Mouse (Mus musculus): ENCODE results near the gene Znrf3. TPM values are rescaled to one million over a fixed set of nuclear protein-coding genes. Genes with fewer than 3 reads are reported as not detected.
"Not testable (repeated sequence)": the region's sequence is repeated elsewhere in the genome, so short reads cannot be mapped to it uniquely, and the experiment has no call there.

Gene Znrf3
- 13.1 and 13.8 TPM in 2 replicates for polyA plus RNA-seq (2016; fragmentation: Nextera tagmentation; extraction: Ambion mirVana)

DNA sequence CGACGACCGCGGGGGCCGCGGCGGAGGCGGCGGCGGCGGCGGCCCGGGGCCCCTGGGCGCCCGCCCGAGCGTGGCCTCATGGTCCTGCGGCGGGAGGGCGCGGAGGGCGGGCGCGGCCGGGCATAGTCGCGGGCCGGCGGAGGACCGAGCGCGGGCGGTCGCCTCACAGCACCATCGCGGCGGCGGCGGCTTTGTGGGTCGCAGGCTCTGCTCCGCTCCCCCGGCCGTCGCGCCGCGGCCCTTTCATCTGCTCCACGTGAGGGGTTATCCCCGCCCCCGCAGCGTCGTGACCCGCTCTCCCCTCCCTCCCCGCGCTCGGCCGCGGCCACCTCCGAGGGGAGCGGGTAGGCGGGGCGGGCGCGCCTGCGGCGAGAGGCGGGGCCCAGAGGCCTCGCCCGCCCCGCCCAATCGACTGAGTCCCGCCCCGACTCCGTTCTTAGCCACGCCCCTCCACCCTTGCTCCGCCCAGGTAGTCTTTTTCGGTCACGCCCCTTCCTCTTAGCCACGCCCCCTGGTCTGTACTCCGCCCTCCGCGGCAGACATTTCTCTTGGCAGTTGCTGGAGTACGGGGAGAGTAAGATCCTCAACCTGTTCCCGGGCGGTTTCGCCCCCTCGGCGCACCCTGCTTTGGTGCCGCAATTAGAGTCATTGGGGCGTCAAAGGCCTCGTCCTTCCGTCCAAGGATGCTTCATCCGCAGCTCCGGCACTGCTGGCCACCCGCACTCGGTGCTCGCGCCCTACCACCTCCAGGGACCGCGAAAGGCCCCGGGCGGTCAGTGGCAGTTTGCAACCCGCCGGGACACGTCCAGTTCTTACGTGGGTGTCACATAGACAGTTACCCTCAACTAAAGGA is at the start of gene Znrf3:
TSS of gene Znrf3 (minus strand) at position 249 of the 853 bp plus-strand sequence.
- Histone ChIP-seq H3K9me3 (no peaks in the 10 kb centered on the region), H3K4me3 (peak within 1 kb of the TSS; percentile 89), H3K4me1 (peaks cover 41% of the 10 kb centered on the region), H3K36me3 (replicated peaks) (no peaks in the 10 kb centered on the region), H3K27ac (replicated peaks) (peak within 1 kb of the TSS; percentile 93), H3K27me3 (replicated peaks; ENCODE audit: low read depth, poor library complexity, severe bottlenecking) (peaks cover 21% of the 10 kb centered on the region)
- peak; percentile 98 for DNase-seq (ENCODE audit: low spot score)
- WGBS = 6% methylated on average over 101 of the region's 106 CpGs

DNA sequence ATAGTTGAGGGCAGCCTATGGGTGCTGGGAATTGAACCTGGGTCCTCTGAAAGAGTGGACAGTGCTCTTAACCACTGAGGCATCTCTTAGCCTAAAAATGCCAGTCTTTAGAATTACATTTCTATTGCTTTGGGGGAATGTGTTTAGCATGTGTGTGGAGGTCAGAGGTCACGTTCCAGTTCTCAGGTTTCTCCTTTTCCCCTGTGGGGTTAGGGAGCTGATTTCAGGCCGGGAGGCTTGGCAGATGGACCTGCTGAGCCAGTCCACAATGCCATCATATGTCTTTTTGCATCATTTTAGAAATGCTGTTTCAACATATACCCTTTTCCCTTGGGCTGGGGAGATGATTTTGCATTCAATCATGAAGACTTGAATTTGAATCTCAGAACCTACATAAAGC is 49.2 kb upstream of the Znrf3 start:
- Histone ChIP-seq H3K27ac (replicated peaks) (no peak overlapping the region), H3K27me3 (replicated peaks; ENCODE audit: low read depth, poor library complexity, severe bottlenecking) (no peaks in the 10 kb centered on the region), H3K4me3 (no peak overlapping the region), H3K4me1 (peaks cover 14% of the 10 kb centered on the region), H3K9me3 (no peaks in the 10 kb centered on the region), H3K36me3 (replicated peaks) (no peaks in the 10 kb centered on the region)
- 30% methylated on average over 2 of the region's 2 CpGs for WGBS
- peak; percentile 62 for DNase-seq (ENCODE audit: low spot score)

DNA sequence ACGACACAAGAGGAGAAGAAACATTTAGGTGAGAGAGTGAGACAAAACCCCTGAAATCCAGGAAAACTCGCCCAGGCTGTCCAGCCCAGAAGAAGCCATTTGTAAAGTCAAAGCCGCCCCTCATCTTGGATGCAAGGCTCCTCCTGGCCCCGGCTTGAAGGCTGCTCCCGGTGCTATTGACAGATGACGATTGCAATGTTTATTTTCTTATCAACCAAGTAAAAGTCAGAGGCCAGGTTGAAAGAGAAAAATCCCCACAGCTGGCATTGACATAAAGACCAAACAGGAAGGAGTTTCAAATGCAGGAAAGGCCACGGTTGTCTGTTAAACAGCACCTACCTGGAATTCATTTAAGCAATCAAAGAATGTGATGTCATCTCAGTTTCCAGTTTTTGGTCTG is 47.3 kb upstream of the Znrf3 start:
- Histone ChIP-seq H3K36me3 (replicated peaks) (no peaks in the 10 kb centered on the region), H3K27me3 (replicated peaks; ENCODE audit: low read depth, poor library complexity, severe bottlenecking) (no peaks in the 10 kb centered on the region), H3K4me1 (peaks cover 14% of the 10 kb centered on the region), H3K4me3 (no peak overlapping the region), H3K27ac (replicated peaks) (no peak overlapping the region), H3K9me3 (no peaks in the 10 kb centered on the region)
- whole genome bisulfite sequencing = 58% methylated on average over 7 of the region's 7 CpGs
- no peak for DNase-seq (ENCODE audit: low spot score)

DNA sequence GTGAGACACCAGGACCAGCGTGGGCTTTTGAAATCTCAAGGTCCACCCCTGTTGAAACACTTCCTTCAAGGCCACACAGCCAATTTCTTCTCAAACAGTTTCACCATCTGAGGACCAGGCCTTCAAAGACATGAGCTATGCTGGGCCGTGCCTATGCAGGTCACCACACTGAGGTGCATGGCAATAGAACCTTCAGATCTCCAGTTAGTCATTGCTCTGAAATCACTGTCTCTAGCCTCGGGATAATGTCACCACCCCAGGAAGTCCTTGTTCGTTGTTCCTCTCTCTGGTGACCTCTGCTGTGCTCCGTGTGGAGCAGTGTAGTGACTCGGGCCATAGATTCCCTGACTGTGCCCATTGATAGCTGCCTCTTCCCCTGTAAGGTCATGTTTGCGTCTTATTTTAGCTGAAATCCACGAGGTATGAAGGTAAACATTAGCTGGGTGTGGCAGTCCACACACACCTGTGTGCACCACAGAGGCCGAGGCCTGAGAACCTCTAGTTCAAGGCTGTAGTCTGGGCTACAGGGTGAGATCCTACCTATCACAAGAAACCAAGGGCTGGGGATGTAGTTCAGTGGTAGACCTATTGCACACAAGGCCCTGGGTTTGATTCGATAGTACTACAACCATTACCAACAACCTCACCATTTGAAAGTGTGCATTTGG is 46.5 kb upstream of the Znrf3 start:
- Histone ChIP-seq H3K27me3 (replicated peaks; ENCODE audit: low read depth, poor library complexity, severe bottlenecking) (no peaks in the 10 kb centered on the region), H3K9me3 (no peaks in the 10 kb centered on the region), H3K4me3 (no peak overlapping the region), H3K36me3 (replicated peaks) (no peaks in the 10 kb centered on the region), H3K4me1 (peaks cover 14% of the 10 kb centered on the region), H3K27ac (replicated peaks) (no peak overlapping the region)
- 82% methylated on average over 10 of the region's 10 CpGs for WGBS
- no peak for DNase-seq (ENCODE audit: low spot score)

DNA sequence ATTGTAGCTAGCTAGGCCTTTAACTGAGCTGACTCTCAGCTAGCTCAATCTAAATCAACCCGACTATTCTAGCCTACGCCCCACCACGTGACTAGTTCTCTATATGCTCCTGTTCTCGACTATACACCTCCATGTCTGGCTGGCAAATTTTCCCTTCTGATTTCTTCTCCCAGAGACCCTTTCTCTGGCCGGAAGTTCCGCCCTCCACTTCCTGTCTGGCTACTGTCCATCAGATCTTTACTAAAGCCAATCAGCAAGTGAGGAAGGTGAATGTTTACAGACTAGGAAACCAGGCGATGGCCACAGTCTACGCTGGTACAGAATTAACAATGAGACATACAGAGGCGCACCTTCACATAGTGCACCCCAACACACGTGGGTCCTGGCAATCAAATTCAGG is 44.8 kb upstream of the Znrf3 start:
- not testable (repeated sequence) for H3K36me3 ChIP-seq (replicated peaks); H3K4me3 ChIP-seq; H3K9me3 ChIP-seq; DNase-seq (ENCODE audit: low spot score); H3K27ac ChIP-seq (replicated peaks); H3K27me3 ChIP-seq (replicated peaks; ENCODE audit: low read depth, poor library complexity, severe bottlenecking)
- 92% methylated on average over 10 of the region's 10 CpGs for WGBS
- H3K4me1 ChIP-seq = peaks cover 19% of the 10 kb centered on the region

DNA sequence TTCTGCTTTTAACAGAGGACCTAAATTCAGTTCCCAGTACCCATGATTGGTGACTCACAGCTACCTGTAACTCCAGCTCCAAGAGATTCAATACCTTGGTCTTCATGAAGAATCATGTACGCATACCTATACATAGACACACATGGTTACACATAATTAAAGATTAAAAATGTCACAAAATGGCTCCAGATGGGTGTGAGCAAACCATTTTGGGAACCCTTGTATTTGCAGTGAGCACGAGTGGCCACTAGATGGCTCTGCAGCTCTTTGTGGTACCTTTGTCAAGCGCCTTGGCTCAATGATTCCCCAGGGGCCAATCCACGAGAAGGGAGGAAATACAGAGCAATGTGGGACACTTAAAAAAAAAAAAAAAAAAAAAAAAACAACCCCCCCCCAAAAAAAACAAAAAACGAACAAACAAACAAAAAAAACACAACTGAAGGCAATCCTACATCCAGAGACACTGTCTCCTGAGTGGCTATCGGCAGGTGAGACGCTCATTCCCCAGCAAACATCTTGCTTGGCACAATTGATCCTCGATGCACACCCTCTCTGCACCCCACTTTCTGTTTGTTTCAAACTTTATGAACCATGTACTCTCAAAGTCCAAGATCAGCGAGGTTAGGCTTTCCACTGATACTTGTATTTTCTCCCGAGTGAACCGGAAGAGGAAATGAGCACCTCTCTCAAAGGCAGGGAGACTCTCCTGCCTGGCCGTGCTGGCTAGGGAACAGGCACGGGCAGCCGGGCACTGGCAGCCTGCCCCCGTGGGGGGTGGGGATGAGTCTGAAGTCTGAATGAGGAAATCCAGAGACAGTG is 40.8 kb upstream of the Znrf3 start:
- peak; percentile 85 for DNase-seq (ENCODE audit: low spot score)
- H3K27me3 ChIP-seq (replicated peaks; ENCODE audit: low read depth, poor library complexity, severe bottlenecking) = no peaks in the 10 kb centered on the region
- 19% methylated on average over 15 of the region's 15 CpGs for WGBS
- no peaks in the 10 kb centered on the region for H3K36me3 ChIP-seq (replicated peaks)
- peak overlapping the region; percentile 81 for H3K27ac ChIP-seq (replicated peaks)
- H3K4me3 ChIP-seq = peak overlapping the region; percentile 52
- H3K4me1 ChIP-seq = peaks cover 5% of the 10 kb centered on the region
- H3K9me3 ChIP-seq = no peaks in the 10 kb centered on the region

DNA sequence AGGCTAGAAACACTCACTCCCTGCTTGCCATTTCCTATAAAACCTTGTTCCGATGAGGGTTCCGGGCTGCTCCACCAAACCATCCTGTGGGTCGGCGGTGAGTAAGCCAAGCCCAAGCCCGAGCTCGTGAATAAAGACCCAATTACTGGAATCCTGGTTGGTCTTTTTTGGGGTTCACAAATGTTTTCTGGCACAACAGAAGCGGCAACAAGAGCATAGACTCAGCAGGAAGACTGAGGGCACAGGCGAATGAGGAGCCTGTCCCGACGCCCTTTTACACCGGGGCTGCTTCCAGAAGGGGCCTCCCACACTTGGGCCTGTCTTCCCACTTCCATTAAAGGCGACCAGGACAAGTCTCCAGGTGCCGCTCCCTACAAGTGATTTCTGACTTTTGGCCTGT is 37.9 kb upstream of the Znrf3 start:
- 88% methylated on average over 13 of the region's 13 CpGs for WGBS
- Histone ChIP-seq H3K4me3 (no peak overlapping the region), H3K27me3 (replicated peaks; ENCODE audit: low read depth, poor library complexity, severe bottlenecking) (no peaks in the 10 kb centered on the region), H3K9me3 (no peaks in the 10 kb centered on the region), H3K27ac (replicated peaks) (no peak overlapping the region), H3K4me1 (peaks cover 5% of the 10 kb centered on the region), H3K36me3 (replicated peaks) (no peaks in the 10 kb centered on the region)
- no peak for DNase-seq (ENCODE audit: low spot score)

DNA sequence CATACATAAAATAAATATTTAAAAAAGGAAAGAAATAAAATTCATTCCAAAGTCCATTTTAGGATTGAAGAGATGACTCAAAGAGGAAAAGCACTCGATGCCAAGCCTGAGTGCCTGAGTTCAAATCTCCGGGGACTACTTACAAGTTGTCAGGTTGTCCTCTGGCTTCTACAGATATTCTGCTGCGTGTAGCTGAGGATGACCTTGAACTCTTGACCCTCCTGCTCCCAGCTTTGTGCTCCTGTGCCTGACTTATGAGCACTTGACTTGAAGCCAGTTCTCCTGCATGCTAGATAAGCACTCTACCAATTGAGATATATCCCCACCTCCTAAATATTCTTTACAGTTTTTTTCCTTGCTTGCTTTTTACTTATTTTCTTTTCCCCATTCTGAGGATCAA is 34.2 kb upstream of the Znrf3 start:
- no peak for DNase-seq (ENCODE audit: low spot score)
- H3K36me3 ChIP-seq (replicated peaks) = no peaks in the 10 kb centered on the region
- no peaks in the 10 kb centered on the region for H3K27me3 ChIP-seq (replicated peaks; ENCODE audit: low read depth, poor library complexity, severe bottlenecking)
- H3K27ac ChIP-seq (replicated peaks) = no peak overlapping the region
- H3K9me3 ChIP-seq = no peaks in the 10 kb centered on the region
- 89% methylated on average over 3 of the region's 3 CpGs for WGBS
- no peaks in the 10 kb centered on the region for H3K4me1 ChIP-seq
- no peak overlapping the region for H3K4me3 ChIP-seq

DNA sequence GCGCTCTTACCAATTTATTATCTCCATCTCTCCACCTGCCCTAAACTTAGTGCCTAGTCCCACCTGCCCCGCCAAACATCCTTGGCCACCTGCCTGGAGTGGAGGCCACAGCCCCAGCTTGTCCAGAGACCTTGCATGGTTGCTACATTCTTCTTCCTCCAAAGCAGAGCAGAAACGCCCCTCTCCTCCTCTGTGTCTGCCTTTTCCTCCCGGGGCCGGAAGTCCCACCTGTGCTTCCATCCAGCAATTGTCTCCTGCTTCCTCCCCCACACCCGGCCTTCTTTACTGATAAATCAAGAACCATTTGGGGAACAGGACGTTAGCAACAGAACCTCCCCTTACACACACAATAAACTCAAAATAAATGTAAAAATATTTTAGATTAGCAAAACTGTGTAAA is 33.5 kb upstream of the Znrf3 start:
- no peak overlapping the region for H3K4me3 ChIP-seq
- no peaks in the 10 kb centered on the region for H3K9me3 ChIP-seq
- no peaks in the 10 kb centered on the region for H3K4me1 ChIP-seq
- 88% methylated on average over 7 of the region's 7 CpGs for WGBS
- no peak overlapping the region for H3K27ac ChIP-seq (replicated peaks)
- DNase-seq (ENCODE audit: low spot score) = no peak
- H3K27me3 ChIP-seq (replicated peaks; ENCODE audit: low read depth, poor library complexity, severe bottlenecking) = no peaks in the 10 kb centered on the region
- H3K36me3 ChIP-seq (replicated peaks) = no peaks in the 10 kb centered on the region

DNA sequence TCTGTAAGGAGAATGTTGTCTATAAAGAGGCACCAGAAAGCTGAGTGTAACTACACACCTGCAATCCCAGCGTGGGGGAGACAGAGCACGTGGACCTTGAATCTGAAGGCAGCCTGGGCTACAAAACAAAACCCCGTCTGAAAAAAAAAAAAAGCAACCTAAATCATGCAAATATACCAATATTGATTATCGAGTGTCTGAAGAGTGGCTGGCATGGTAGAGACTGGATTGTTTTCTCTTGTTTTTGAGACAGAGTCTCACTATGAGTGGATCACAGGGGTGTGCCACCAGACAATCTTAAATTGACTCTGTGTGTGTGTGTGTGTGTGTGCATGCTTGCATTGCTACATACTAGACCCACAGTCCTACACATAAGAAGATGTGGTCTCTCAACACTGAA is 32.2 kb upstream of the Znrf3 start:
- no peak overlapping the region for H3K27ac ChIP-seq (replicated peaks)
- H3K4me1 ChIP-seq = no peaks in the 10 kb centered on the region
- H3K27me3 ChIP-seq (replicated peaks; ENCODE audit: low read depth, poor library complexity, severe bottlenecking) = no peaks in the 10 kb centered on the region
- H3K36me3 ChIP-seq (replicated peaks) = no peaks in the 10 kb centered on the region
- DNase-seq (ENCODE audit: low spot score) = no peak
- WGBS = 88% methylated on average over 4 of the region's 4 CpGs
- no peaks in the 10 kb centered on the region for H3K9me3 ChIP-seq
- H3K4me3 ChIP-seq = no peak overlapping the region

DNA sequence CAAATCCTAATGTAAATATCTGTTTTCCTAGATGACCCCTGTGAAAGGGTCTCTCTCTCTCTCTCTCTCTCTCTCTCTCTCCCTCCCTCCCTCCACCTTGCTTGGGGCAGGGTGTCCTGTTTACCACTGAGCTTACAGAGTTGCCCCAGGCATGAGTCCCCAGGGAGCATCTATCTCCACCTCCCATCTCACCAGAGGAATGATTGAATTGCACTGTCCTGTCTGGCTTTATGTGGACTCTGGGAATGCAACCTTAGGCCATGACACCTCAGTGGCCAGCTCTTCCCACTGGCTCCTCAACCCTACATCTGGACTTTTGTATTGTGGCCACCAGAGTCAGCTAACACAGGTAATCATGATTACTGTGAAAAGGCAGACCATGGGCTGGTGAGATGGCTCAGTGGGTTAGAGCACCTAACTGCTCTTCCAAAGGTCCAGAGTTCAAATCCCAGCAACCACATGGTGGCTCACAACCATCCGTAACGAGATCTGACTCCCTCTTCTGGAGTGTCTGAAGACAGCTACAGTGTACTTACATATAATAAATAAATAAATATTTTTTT is 31.0 kb upstream of the Znrf3 start:
- not testable (repeated sequence) for H3K9me3 ChIP-seq; H3K4me3 ChIP-seq; H3K27ac ChIP-seq (replicated peaks); H3K36me3 ChIP-seq (replicated peaks); H3K4me1 ChIP-seq; H3K27me3 ChIP-seq (replicated peaks; ENCODE audit: low read depth, poor library complexity, severe bottlenecking); DNase-seq (ENCODE audit: low spot score)
- WGBS = 89% methylated on average over 2 of the region's 2 CpGs

DNA sequence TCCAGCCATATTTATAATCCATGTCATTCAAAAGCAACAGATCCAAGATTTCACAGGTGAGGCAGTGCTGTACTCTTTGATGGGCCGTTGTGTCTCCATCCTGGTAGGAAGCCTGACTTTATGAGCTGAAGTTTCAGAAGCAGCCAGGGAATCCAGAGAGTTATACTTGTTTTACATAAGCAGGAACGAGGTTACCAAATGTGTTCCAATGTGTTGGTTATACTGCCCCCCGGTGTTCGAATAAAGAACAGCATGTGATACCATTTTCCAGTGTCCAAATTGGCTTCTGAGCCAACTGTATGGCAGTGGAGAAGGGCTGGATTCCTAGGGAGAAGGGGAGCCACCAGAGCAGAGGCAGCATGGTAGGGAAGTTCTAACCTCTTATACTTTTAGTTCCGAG is 29.5 kb upstream of the Znrf3 start:
- peak; percentile 77 for DNase-seq (ENCODE audit: low spot score)
- Histone ChIP-seq H3K4me1 (no peaks in the 10 kb centered on the region), H3K27me3 (replicated peaks; ENCODE audit: low read depth, poor library complexity, severe bottlenecking) (no peaks in the 10 kb centered on the region), H3K9me3 (no peaks in the 10 kb centered on the region; the same call in 1 of the 2 replicates), H3K36me3 (replicated peaks) (no peaks in the 10 kb centered on the region), H3K27ac (replicated peaks) (no peak overlapping the region), H3K4me3 (no peak overlapping the region)
- WGBS = 23% methylated on average over 5 of the region's 5 CpGs
